ENCODE assay signal across 15 mouse cellular contexts in the genomic region with DNA sequence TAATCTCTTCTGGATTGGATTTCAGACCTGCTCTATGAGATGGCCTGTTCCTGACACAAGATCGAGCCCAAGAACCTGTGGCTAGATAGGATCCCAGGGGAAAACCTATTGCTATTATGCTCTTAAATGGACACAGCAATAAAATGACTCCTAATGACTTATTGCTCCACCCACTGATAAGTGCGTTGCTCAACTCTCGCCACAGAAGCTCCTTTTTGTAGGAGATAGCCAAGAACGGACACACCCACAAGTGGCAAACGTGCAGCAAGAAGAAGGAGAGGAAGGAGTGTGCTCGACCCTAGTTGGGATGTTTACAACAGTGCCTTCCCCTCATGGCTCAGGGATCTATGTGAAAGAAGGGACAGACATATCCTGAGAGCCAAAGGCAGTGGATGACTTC. TPM values are rescaled to one million over a fixed set of nuclear protein-coding genes. Genes with fewer than 3 reads are reported as not detected.
A peak's percentile ranks its signal among the peaks of the same experiment; 100 is the strongest.
DNase-seq lines count a peak whose midpoint lies in the region; ATAC-seq and TF ChIP-seq lines count a peak whose summit lies in the region.
"Had no signal": no experiment of that assay in that cellular context is flagged by ENCODE, and none has a peak within 500 bp of the region (broad histone marks: within the 10 kb centered on the region; RNA-seq: fewer than 3 reads in every experiment).

No protein-coding gene starts in this region.

- H3K9ac ChIP-seq in intestine, embryonic 16.5 days (ENCODE audit: low read depth, low read length), result no peak overlapping the region
- no peak overlapping the region for H3K9ac ChIP-seq in lung, embryonic 14.5 days
- H3K9ac ChIP-seq: forebrain, embryonic 12.5 days; hindbrain, embryonic 15.5 days had no signal

- TF ChIP-seq CTCF in lung, embryonic 14.5 days (IDR thresholded peaks at IDR 0.05; ENCODE audit: low read depth), result no peak

- no peaks in the 10 kb centered on the region for H3K36me3 ChIP-seq in intestine, embryonic 16.5 days (ENCODE audit: control insufficient read depth, insufficient read depth, low read length)
- peaks cover 4% of the 10 kb centered on the region; the same call in 1 of the 2 replicates for H3K36me3 ChIP-seq in lung, embryonic 14.5 days (ENCODE audit: insufficient read depth)
- no peaks in the 10 kb centered on the region for H3K36me3 ChIP-seq in embryonic facial prominence, embryonic 10.5 days (replicated peaks)
- H3K36me3 ChIP-seq: forebrain, embryonic 12.5 days; hindbrain, embryonic 15.5 days had no signal

- no peak overlapping the region for H3K4me2 ChIP-seq in intestine, embryonic 16.5 days (ENCODE audit: low read depth, low read length)
- H3K4me2 ChIP-seq in lung, embryonic 14.5 days, result 0 out of 2 replicates have a peak overlapping the region, but pooled peaks have one; percentile 27
- H3K4me2 ChIP-seq: forebrain, embryonic 12.5 days; hindbrain, embryonic 15.5 days had no signal

- H3K4me3 ChIP-seq in intestine, embryonic 16.5 days (ENCODE audit: low read length), result no peak overlapping the region
- no peak overlapping the region for H3K4me3 ChIP-seq in lung, embryonic 14.5 days (ENCODE audit: low read depth, low read length)
- H3K4me3 ChIP-seq in embryonic facial prominence, embryonic 10.5 days, result no peak overlapping the region
- H3K4me3 ChIP-seq: forebrain, embryonic 12.5 days; hindbrain, embryonic 15.5 days had no signal

- WGBS in intestine, embryonic 16.5 days, result 54% methylated on average over 6 of the region's 6 CpGs
- 53% methylated on average over 6 of the region's 6 CpGs for WGBS in lung, embryonic 14.5 days
- WGBS in embryonic facial prominence, embryonic 10.5 days, result 85% methylated on average over 6 of the region's 6 CpGs

- H3K9me3 ChIP-seq in intestine, embryonic 16.5 days (ENCODE audit: control insufficient read depth, low read length), result no peaks in the 10 kb centered on the region
- H3K9me3 ChIP-seq in lung, embryonic 14.5 days (ENCODE audit: low read depth, low read length), result no peaks in the 10 kb centered on the region
- no peaks in the 10 kb centered on the region for H3K9me3 ChIP-seq in embryonic facial prominence, embryonic 10.5 days
- H3K9me3 ChIP-seq: forebrain, embryonic 12.5 days; hindbrain, embryonic 15.5 days had no signal

- peak; percentile 65 for DNase-seq in c-Kit-positive CD71-positive TER-119-negative erythroid progenitor cells, embryonic 14.5 days (ENCODE audit: low read depth)
- DNase-seq in lung, embryonic 14.5 days, result peak; percentile 35
- DNase-seq in kidney, postnatal 25 days, result no peak
- no peak for DNase-seq in embryonic facial prominence, embryonic 10.5 days (ENCODE audit: low spot score)
- no peak for DNase-seq in right cerebral cortex, postnatal 25 days
- DNase-seq in embryo, embryonic 10 days (ENCODE audit: low spot score), result no peak
- DNase-seq: cerebellum, postnatal 25 days; kidney, postnatal 10 days; right cerebral cortex, postnatal 14 days had no signal

- H3K27ac ChIP-seq in intestine, embryonic 16.5 days (ENCODE audit: low read length), result peak overlapping the region; percentile 52
- no peak overlapping the region for H3K27ac ChIP-seq in lung, embryonic 14.5 days (ENCODE audit: low read depth)
- no peak overlapping the region for H3K27ac ChIP-seq in embryonic facial prominence, embryonic 10.5 days (replicated peaks)
- H3K27ac ChIP-seq: forebrain, embryonic 12.5 days; hindbrain, embryonic 15.5 days had no signal

- H3K4me1 ChIP-seq in intestine, embryonic 16.5 days (ENCODE audit: control insufficient read depth, insufficient read depth, low read length), result peaks cover 12% of the 10 kb centered on the region
- no peaks in the 10 kb centered on the region for H3K4me1 ChIP-seq in lung, embryonic 14.5 days (ENCODE audit: insufficient read depth)
- H3K4me1 ChIP-seq in embryonic facial prominence, embryonic 10.5 days, result no peaks in the 10 kb centered on the region
- H3K4me1 ChIP-seq: forebrain, embryonic 12.5 days; hindbrain, embryonic 15.5 days had no signal

- no peaks in the 10 kb centered on the region for H3K27me3 ChIP-seq in intestine, embryonic 16.5 days (replicated peaks; ENCODE audit: control insufficient read depth, insufficient read depth, low read length)
- H3K27me3 ChIP-seq in lung, embryonic 14.5 days (ENCODE audit: insufficient read depth, low read length), result no peaks in the 10 kb centered on the region
- 0 out of 2 replicates have a peak, but pooled peaks cover 1% of the 10 kb centered on the region for H3K27me3 ChIP-seq in embryonic facial prominence, embryonic 10.5 days (replicated peaks; ENCODE audit: low read depth, poor library complexity, severe bottlenecking)
- H3K27me3 ChIP-seq: CH12.LX; forebrain, embryonic 12.5 days; hindbrain, embryonic 15.5 days; Patski had no signal

- peak; percentile 93 for ATAC-seq in intestine, embryonic 16.5 days
- peak; percentile 44; the same call in 1 of the 2 replicates for ATAC-seq in lung, embryonic 14.5 days (ENCODE audit: insufficient read depth)
- peak; percentile 95 for ATAC-seq in megakaryocyte-erythroid progenitor cell, adult 5-6 weeks (replicated peaks; ENCODE audit: low FRiP score, low TSS enrichment, poor library complexity, severe bottlenecking)
- ATAC-seq: Patski had no signal

RNA-seq across cellular contexts. Expression of a gene that starts 7.4 kb away (rescaled TPM):
- polyA plus RNA-seq in intestine, embryonic 16.5 days (2015; fragmentation: Nextera tagmentation; extraction: Ambion mirVana), result 5.7 and 7.2 TPM in 2 replicates
- 21.5 and 24.1 TPM in 2 replicates for polyA plus RNA-seq in lung, embryonic 14.5 days (2014; fragmentation: Nextera tagmentation; extraction: Ambion mirVana)
- 0.44 and 5.2 TPM in 2 replicates for total RNA-seq in megakaryocyte-erythroid progenitor cell, adult 5-6 weeks (2014; fragmentation: Nextera tagmentation)
- total RNA-seq in megakaryocyte-erythroid progenitor cell, adult 5-6 weeks (2017), result 0.80 and 1.4 TPM in 2 replicates
- polyA plus RNA-seq in embryonic facial prominence, embryonic 10.5 days (2016; fragmentation: Nextera tagmentation; extraction: Ambion mirVana), result 1.6 and 1.8 TPM in 2 replicates

Comparison
In these comparisons a context has a peak if more than half of its experiments do, and no peak if none do; other contexts are left out.
1. DNase-seq: peak in c-Kit-positive CD71-positive TER-119-negative erythroid progenitor cells, embryonic 14.5 days (single experiment) and lung, embryonic 14.5 days (single experiment); none in kidney, postnatal 25 days (0 of 2), embryonic facial prominence, embryonic 10.5 days (single experiment), right cerebral cortex, postnatal 25 days (single experiment) and embryo, embryonic 10 days (single experiment).
2. ATAC-seq: peak in every context shown above with its lines; median percentile 95 in megakaryocyte-erythroid progenitor cell, adult 5-6 weeks; 93 in intestine, embryonic 16.5 days; 44 in lung, embryonic 14.5 days.